ENCODE assay signal across 12 mouse cellular contexts in genomic region chr14:46436471-46437090, GRCm38 (mm10). TPM values are rescaled to one million over a fixed set of nuclear protein-coding genes. Genes with fewer than 3 reads are reported as not detected.
DNase-seq lines count a peak whose midpoint lies in the region; ATAC-seq and TF ChIP-seq lines count a peak whose summit lies in the region.
"Had no signal": no experiment of that assay in that cellular context is flagged by ENCODE, and none has a peak within 500 bp of the region (broad histone marks: within the 10 kb centered on the region; RNA-seq: fewer than 3 reads in every experiment).

No protein-coding gene starts in this region.

- H3K9ac ChIP-seq in lung, embryonic 14.5 days = no peak overlapping the region
- H3K9ac ChIP-seq in neural tube, embryonic 15.5 days (replicated peaks) = no peak overlapping the region
- H3K9ac ChIP-seq: midbrain, embryonic 13.5 days had no signal

- peak overlapping the region; percentile 59 for H3K27ac ChIP-seq in heart, embryonic 10.5 days
- H3K27ac ChIP-seq in lung, embryonic 14.5 days (ENCODE audit: low read depth) = peak overlapping the region; percentile 73
- H3K27ac ChIP-seq in neural tube, embryonic 15.5 days (replicated peaks) = no peak overlapping the region
- H3K27ac ChIP-seq: midbrain, embryonic 13.5 days had no signal

- peaks cover 19% of the 10 kb centered on the region for H3K4me1 ChIP-seq in heart, embryonic 10.5 days
- peaks cover 2% of the 10 kb centered on the region; the same call in 1 of the 2 replicates for H3K4me1 ChIP-seq in lung, embryonic 14.5 days (ENCODE audit: insufficient read depth)
- H3K4me1 ChIP-seq in neural tube, embryonic 15.5 days = no peaks in the 10 kb centered on the region; the same call in 1 of the 2 replicates

- intact Hi-C loops in heart, postnatal 25 days (cut with DNase I) = no loop called here

- no peaks in the 10 kb centered on the region for H3K27me3 ChIP-seq in heart, embryonic 10.5 days (ENCODE audit: insufficient read depth, poor library complexity, severe bottlenecking)
- H3K27me3 ChIP-seq in lung, embryonic 14.5 days (ENCODE audit: insufficient read depth, low read length) = no peaks in the 10 kb centered on the region
- H3K27me3 ChIP-seq in neural tube, embryonic 15.5 days (replicated peaks) = no peaks in the 10 kb centered on the region
- H3K27me3 ChIP-seq: midbrain, embryonic 13.5 days had no signal

- 10% methylated on average over 9 of the region's 9 CpGs for WGBS in heart, embryonic 10.5 days
- 8% methylated on average over 9 of the region's 9 CpGs for WGBS in lung, embryonic 14.5 days
- WGBS in neural tube, embryonic 15.5 days = 16% methylated on average over 9 of the region's 9 CpGs

- peak overlapping the region; percentile 44 for H3K4me2 ChIP-seq in lung, embryonic 14.5 days
- 0 out of 2 replicates have a peak overlapping the region, but pooled peaks have one; percentile 0 for H3K4me2 ChIP-seq in neural tube, embryonic 15.5 days
- H3K4me2 ChIP-seq: midbrain, embryonic 13.5 days had no signal

- no peaks in the 10 kb centered on the region for H3K9me3 ChIP-seq in heart, embryonic 10.5 days
- no peaks in the 10 kb centered on the region for H3K9me3 ChIP-seq in lung, embryonic 14.5 days (ENCODE audit: low read depth, low read length)
- H3K9me3 ChIP-seq in neural tube, embryonic 15.5 days (replicated peaks) = no peaks in the 10 kb centered on the region
- H3K9me3 ChIP-seq: midbrain, embryonic 13.5 days had no signal

- no peak for TF ChIP-seq CTCF in lung, embryonic 14.5 days (IDR thresholded peaks at IDR 0.05; ENCODE audit: low read depth)

- H3K4me3 ChIP-seq in heart, embryonic 10.5 days = no peak overlapping the region
- no peak overlapping the region for H3K4me3 ChIP-seq in lung, embryonic 14.5 days (ENCODE audit: low read depth, low read length)
- H3K4me3 ChIP-seq in neural tube, embryonic 15.5 days (replicated peaks) = no peak overlapping the region
- H3K4me3 ChIP-seq: midbrain, embryonic 13.5 days had no signal

- no peaks in the 10 kb centered on the region for H3K36me3 ChIP-seq in heart, embryonic 10.5 days
- no peaks in the 10 kb centered on the region for H3K36me3 ChIP-seq in lung, embryonic 14.5 days (ENCODE audit: insufficient read depth)
- H3K36me3 ChIP-seq in neural tube, embryonic 15.5 days = no peaks in the 10 kb centered on the region
- H3K36me3 ChIP-seq: midbrain, embryonic 13.5 days had no signal

- ATAC-seq in lung, embryonic 14.5 days (ENCODE audit: insufficient read depth) = peak; percentile 74
- no peak for ATAC-seq in neural tube, embryonic 15.5 days (ENCODE audit: low FRiP score)
- ATAC-seq: midbrain, embryonic 13.5 days had no signal

- DNase-seq in heart, embryonic 10.5 days (ENCODE audit: low spot score) = no peak
- DNase-seq in heart, postnatal 25 days (ENCODE audit: low spot score) = no peak
- DNase-seq in lung, embryonic 14.5 days = peak; percentile 69
- no peak for DNase-seq in lung, postnatal 10 days
- DNase-seq in hindlimb bud, embryonic 11.5 days (ENCODE audit: extremely low spot score, low read depth, low spot score) = peak; percentile 82
- no peak for DNase-seq in right cerebral cortex, postnatal 36 days (ENCODE audit: low spot score in 2 of 2)
- no peak for DNase-seq in spleen, postnatal 14 days (ENCODE audit: low spot score in 2 of 2)
- DNase-seq: heart, postnatal 10 days had no signal

RNA-seq across cellular contexts. Expression of gene Bmp4, which starts 46.1 kb away (rescaled TPM):
- polyA plus RNA-seq in heart, embryonic 10.5 days (2016; fragmentation: Nextera tagmentation; extraction: Ambion mirVana) = 32.0 and 71.3 TPM in 2 replicates
- 10 to 100 TPM in 1 of 2 experiments, 1 to 10 TPM in 1; 9.7 to 15.9 TPM for total RNA-seq in heart, postnatal 25 days (2021)
- 57.3 and 62.0 TPM in 2 replicates for polyA plus RNA-seq in lung, embryonic 14.5 days (2014; fragmentation: Nextera tagmentation; extraction: Ambion mirVana)
- polyA plus RNA-seq in neural tube, embryonic 15.5 days (2015; fragmentation: Nextera tagmentation; extraction: Ambion mirVana) = 5.2 and 9.9 TPM in 2 replicates

RNA-seq across cellular contexts. Expression of gene Gm15217, which starts 57.4 kb away (rescaled TPM):
- 0.87 TPM in 1 of 2 replicates, not detected in the other for polyA plus RNA-seq in heart, embryonic 10.5 days (2016; fragmentation: Nextera tagmentation; extraction: Ambion mirVana)
- total RNA-seq in heart, postnatal 25 days (2021) = not detected
- polyA plus RNA-seq in lung, embryonic 14.5 days (2014; fragmentation: Nextera tagmentation; extraction: Ambion mirVana) = 0.53 and 0.61 TPM in 2 replicates
- polyA plus RNA-seq in neural tube, embryonic 15.5 days (2015; fragmentation: Nextera tagmentation; extraction: Ambion mirVana) = not detected in 2 replicates
- total RNA-seq: heart, postnatal 10 days; left cerebral cortex, postnatal 10 days had no signal
- polyA plus RNA-seq: brain, embryonic 14.5 days; midbrain, embryonic 13.5 days had no signal

Comparison
In these comparisons a context has a peak if more than half of its experiments do, and no peak if none do; other contexts are left out.
1. DNase-seq: peak in lung, embryonic 14.5 days (single experiment) and hindlimb bud, embryonic 11.5 days (single experiment); none in heart, embryonic 10.5 days (single experiment), heart, postnatal 25 days (single experiment), lung, postnatal 10 days (single experiment), right cerebral cortex, postnatal 36 days (0 of 2) and spleen, postnatal 14 days (0 of 2).